Mouse (Mus musculus): ENCODE measurements around the gene Rpp38. TPM values are rescaled to one million over a fixed set of nuclear protein-coding genes. Genes with fewer than 3 reads are reported as not detected.
A peak's percentile ranks its signal among the peaks of the same experiment; 100 is the strongest.

Gene Rpp38
- polyA plus RNA-seq (2015; fragmentation: Nextera tagmentation; extraction: Ambion mirVana), result 19.5 and 22.1 TPM in 2 replicates

DNA sequence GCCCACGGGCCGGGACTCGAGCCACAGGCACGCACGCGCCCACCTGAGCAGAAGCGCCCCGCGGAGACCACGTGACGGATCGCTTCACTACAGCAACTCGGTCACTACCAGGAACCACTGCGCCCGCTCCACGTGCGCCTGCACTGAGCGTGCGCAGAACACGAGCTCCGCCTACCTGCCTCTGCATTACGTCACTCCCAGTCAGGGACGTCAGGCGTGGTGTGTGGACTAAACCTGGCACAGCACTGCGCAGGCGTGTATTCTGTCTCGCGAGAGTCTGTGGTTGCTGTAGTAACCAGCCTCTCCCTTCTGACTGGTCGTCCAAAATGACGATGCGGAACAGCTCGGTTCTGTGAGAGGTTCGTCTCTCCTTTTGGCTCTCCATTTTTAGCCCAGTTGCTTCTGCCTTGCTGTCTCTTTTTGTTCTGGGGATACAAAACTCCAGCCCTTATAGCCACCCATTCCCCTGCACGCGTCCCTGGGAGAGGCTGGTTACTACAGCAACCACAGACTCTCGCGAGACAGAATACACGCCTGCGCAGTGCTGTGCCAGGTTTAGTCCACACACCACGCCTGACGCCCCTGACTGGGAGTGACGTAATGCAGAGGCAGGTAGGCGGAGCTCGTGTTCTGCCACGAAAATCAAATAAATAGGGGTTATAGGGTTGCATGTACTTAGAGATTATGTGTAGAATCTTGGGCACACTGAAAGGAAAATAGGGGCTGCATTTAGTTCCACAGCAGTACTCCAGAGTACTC lies at the start of gene Rpp38:
TSS of gene Rpp38 (minus strand) at position 160 of the 759 bp plus-strand sequence.
- H3K36me3 ChIP-seq, result peaks cover 25% of the 10 kb centered on the region
- under 1% methylated on average over 45 of the region's 45 CpGs for WGBS
- H3K27ac ChIP-seq (replicated peaks), result peak within 1 kb of the TSS; percentile 86
- H3K9me3 ChIP-seq (replicated peaks), result no peaks in the 10 kb centered on the region
- H3K4me1 ChIP-seq, result peaks cover 17% of the 10 kb centered on the region
- H3K27me3 ChIP-seq, result 0 out of 2 replicates have a peak, but pooled peaks cover 7% of the 10 kb centered on the region
- peak within 1 kb of the TSS; percentile 80 for H3K4me3 ChIP-seq (replicated peaks)
- peak within 1 kb of the TSS; percentile 67 for H3K4me2 ChIP-seq (replicated peaks)
- peak; percentile 98 for ATAC-seq (ENCODE audit: insufficient number of reproducible peaks, low FRiP score, low TSS enrichment, low read depth)
- peak within 1 kb of the TSS; percentile 71 for H3K9ac ChIP-seq

DNA sequence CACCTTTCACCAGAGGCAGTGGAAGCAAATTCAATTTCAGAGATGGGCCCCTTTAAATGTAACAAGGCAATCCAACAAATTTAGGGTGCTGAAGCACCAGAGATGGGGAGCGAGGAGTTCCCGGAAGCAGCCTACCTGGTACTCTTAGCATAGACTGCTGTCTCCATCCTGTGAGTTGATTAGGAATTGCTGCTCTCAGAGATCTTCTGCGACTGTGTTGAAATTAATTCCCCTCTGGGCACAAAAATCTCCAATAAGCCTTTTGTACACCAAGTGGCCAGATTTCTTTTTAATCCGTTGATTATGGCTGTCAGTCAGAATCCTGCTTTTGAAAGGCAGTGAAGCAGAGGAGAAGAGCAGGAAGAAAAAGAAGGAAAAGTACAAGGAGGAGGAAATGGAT lies 32.7 kb upstream of the Rpp38 start:
- ATAC-seq (ENCODE audit: insufficient number of reproducible peaks, low FRiP score, low TSS enrichment, low read depth), result no peak
- Histone ChIP-seq H3K36me3 (no peaks in the 10 kb centered on the region), H3K9ac (no peak overlapping the region), H3K9me3 (replicated peaks) (no peaks in the 10 kb centered on the region), H3K27me3 (no peaks in the 10 kb centered on the region), H3K4me2 (replicated peaks) (no peak overlapping the region), H3K27ac (replicated peaks) (no peak overlapping the region), H3K4me3 (replicated peaks) (no peak overlapping the region), H3K4me1 (no peaks in the 10 kb centered on the region)
- WGBS, result 37% methylated on average over 4 of the region's 4 CpGs

DNA sequence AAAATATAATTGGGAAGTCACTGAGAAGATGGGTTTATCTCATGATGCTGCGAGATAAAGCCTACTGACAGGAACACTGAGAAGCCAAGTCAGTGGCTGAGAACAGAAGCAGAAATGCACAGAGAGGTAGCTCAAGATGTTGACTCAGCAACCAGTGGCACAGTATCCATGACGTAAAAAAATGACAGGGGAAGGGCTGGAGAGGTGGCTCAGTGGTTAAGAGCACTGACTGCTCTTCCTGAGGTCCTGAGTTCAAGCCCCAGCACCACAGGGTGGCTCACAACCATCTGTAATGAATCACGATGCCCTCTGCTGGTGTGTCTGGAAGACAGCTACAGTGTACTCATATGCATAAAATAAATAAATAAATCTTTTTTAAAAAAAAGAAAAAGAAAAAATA lies 28.6 kb upstream of the Rpp38 start:
- WGBS, result 83% methylated on average over 3 of the region's 3 CpGs
- no peak overlapping the region for H3K4me2 ChIP-seq (replicated peaks)

DNA sequence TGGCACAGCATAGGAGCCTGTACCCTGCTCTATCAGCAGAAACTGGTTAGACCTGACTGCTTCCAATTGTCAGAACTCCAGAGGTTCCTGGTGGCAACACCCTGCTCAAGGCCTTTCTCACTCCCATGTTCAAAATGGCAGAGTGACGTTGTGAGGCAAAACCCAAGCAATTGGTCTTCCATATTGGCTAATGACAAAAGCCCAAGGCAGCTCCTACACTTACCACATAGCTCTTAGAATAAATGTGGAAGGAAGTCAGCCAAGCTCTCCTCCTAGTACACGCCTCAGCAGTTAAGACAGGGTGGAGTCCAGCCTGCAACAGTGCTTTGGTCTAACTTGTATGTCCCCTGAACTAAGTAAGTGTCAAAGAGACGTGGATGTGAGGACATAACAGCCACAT lies 25.4 kb upstream of the Rpp38 start:
- Histone ChIP-seq H3K4me2 (replicated peaks) (no peak overlapping the region), H3K9me3 (replicated peaks) (no peaks in the 10 kb centered on the region), H3K27ac (replicated peaks) (no peak overlapping the region), H3K27me3 (no peaks in the 10 kb centered on the region), H3K4me3 (replicated peaks) (no peak overlapping the region), H3K36me3 (no peaks in the 10 kb centered on the region), H3K9ac (no peak overlapping the region), H3K4me1 (no peaks in the 10 kb centered on the region)
- no peak for ATAC-seq (ENCODE audit: insufficient number of reproducible peaks, low FRiP score, low TSS enrichment, low read depth)
- 76% methylated on average over 3 of the region's 3 CpGs for WGBS

More for the DNA sequence above, 28.6 kb upstream of the Rpp38 start:
- Histone ChIP-seq H3K27me3 (no peaks in the 10 kb centered on the region), H3K4me1 (no peaks in the 10 kb centered on the region), H3K4me3 (replicated peaks) (no peak overlapping the region), H3K9ac (no peak overlapping the region), H3K36me3 (no peaks in the 10 kb centered on the region), H3K9me3 (replicated peaks) (no peaks in the 10 kb centered on the region), H3K27ac (replicated peaks) (no peak overlapping the region)
- ATAC-seq (ENCODE audit: insufficient number of reproducible peaks, low FRiP score, low TSS enrichment, low read depth), result no peak

DNA sequence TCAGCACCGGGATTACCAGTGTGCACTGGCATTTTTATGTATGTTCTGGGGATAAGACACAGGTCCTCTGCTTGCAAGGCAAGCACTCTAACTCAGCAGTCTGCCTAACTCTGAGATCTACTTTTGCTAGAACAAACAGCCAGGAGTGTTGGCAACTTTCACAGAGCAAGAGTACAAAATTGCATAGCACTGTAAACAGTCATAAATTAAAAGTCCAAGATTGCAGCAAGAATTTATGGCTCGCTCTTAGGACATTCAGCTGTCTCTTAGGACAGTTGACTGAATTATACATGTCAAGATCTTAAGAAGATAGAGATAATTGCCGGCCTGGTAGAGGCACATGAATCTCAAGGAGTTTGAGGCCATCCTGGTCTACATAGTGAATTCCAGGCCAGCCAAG lies 23.9 kb upstream of the Rpp38 start:
- Histone ChIP-seq H3K4me2 (replicated peaks) (no peak overlapping the region), H3K36me3 (no peaks in the 10 kb centered on the region), H3K9ac (no peak overlapping the region), H3K9me3 (replicated peaks) (no peaks in the 10 kb centered on the region), H3K27ac (replicated peaks) (no peak overlapping the region), H3K4me1 (no peaks in the 10 kb centered on the region), H3K4me3 (replicated peaks) (no peak overlapping the region), H3K27me3 (no peaks in the 10 kb centered on the region)
- ATAC-seq (ENCODE audit: insufficient number of reproducible peaks, low FRiP score, low TSS enrichment, low read depth), result no peak
- WGBS, result 65% methylated on average over 3 of the region's 3 CpGs

DNA sequence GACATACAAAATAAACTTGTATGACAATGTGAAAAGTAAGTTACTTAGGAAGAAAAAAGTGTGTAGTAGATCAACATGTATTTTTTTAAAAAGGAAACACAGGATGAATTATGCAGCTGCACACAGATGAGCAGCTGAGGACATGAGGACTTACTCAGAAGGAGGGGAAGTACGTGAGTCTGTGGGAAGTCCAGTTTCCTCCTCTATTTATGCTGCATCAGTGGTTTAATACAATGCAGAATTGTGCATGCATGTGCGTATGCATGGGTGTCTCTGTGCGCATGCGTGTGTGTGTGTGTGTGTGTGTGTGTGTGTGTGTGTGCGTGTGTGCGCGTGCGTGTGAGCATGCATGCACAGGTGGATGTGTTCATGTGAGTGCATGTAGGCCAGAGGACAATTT lies 23.4 kb upstream of the Rpp38 start:
- H3K4me1 ChIP-seq, result no peaks in the 10 kb centered on the region
- H3K27me3 ChIP-seq, result no peaks in the 10 kb centered on the region
- no peak overlapping the region for H3K4me2 ChIP-seq (replicated peaks)
- 92% methylated on average over 8 of the region's 8 CpGs for WGBS
- H3K9ac ChIP-seq, result no peak overlapping the region
- H3K9me3 ChIP-seq (replicated peaks), result no peaks in the 10 kb centered on the region
- H3K4me3 ChIP-seq (replicated peaks), result no peak overlapping the region
- no peak overlapping the region for H3K27ac ChIP-seq (replicated peaks)
- no peaks in the 10 kb centered on the region for H3K36me3 ChIP-seq
- ATAC-seq (ENCODE audit: insufficient number of reproducible peaks, low FRiP score, low TSS enrichment, low read depth), result no peak

DNA sequence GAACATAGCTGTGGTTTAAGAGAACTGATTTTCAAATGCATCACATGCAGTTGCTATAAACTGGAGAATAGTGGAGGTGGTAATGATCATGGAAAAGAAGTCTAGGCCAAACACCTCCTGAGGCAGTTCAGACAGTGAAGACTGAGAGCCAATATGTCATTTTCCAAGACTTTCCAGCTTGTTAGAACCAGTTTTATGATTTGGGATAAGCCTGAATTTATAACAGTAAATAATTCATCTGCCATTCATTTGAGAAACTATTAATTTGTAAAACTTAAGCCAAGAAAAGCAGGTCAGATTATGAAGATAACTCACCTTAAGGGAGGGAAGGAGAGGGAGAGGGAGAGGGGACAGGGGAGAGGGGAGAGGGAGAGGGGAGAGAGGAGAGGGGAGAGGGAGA lies 20.7 kb upstream of the Rpp38 start:
- Histone ChIP-seq H3K4me1 (no peaks in the 10 kb centered on the region), H3K27me3 (no peaks in the 10 kb centered on the region), H3K36me3 (no peaks in the 10 kb centered on the region), H3K27ac (replicated peaks) (no peak overlapping the region), H3K4me3 (replicated peaks) (no peak overlapping the region), H3K9ac (no peak overlapping the region), H3K4me2 (replicated peaks) (no peak overlapping the region), H3K9me3 (replicated peaks) (no peaks in the 10 kb centered on the region)
- no peak for ATAC-seq (ENCODE audit: insufficient number of reproducible peaks, low FRiP score, low TSS enrichment, low read depth)

DNA sequence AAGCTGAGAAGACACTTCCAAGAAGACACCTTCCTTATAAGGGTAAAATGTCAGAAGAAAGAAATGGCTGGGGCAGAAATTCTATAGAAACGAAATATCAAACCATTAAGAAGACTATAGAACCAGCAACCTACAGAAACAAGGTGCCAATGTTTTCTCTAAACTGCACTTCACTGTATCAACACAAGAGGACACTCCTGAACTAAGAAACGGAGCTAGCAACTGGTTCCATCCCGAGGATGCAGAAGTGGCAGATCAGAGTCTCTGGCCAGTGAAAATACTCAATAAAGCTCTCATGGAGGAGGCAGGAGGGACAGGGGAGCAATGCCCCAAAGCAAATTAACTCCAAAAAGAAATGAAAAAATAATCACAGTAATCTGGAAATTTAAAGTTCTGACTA lies 16.5 kb upstream of the Rpp38 start:
- Histone ChIP-seq H3K36me3 (no peaks in the 10 kb centered on the region), H3K4me1 (no peaks in the 10 kb centered on the region), H3K9me3 (replicated peaks) (no peaks in the 10 kb centered on the region), H3K4me3 (replicated peaks) (no peak overlapping the region), H3K9ac (no peak overlapping the region), H3K4me2 (replicated peaks) (no peak overlapping the region), H3K27me3 (no peaks in the 10 kb centered on the region), H3K27ac (replicated peaks) (no peak overlapping the region)
- WGBS, result 14% methylated on average over 3 of the region's 3 CpGs
- no peak for ATAC-seq (ENCODE audit: insufficient number of reproducible peaks, low FRiP score, low TSS enrichment, low read depth)

DNA sequence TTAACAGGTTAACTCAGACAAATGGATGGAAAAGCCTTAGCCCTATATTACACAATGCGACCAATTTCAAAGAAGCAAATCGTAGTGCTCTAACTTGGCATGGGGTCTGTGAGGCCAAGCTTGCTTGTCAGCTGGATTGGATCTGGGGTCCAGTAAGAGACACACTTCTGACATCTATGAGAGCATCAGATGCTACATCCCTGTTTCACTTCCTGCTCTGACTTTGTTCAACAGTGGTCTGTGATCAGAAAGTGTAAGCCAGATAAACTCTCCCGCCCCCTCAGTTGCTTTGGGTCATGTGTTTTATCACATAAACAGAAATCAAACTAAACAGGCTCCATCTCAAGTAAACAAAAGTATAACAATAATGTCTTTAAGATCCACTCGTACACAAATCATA lies 16.0 kb upstream of the Rpp38 start:
- Histone ChIP-seq H3K27ac (replicated peaks) (no peak overlapping the region), H3K4me3 (replicated peaks) (no peak overlapping the region), H3K4me1 (no peaks in the 10 kb centered on the region), H3K4me2 (replicated peaks) (no peak overlapping the region), H3K36me3 (no peaks in the 10 kb centered on the region), H3K9ac (no peak overlapping the region), H3K9me3 (replicated peaks) (no peaks in the 10 kb centered on the region), H3K27me3 (no peaks in the 10 kb centered on the region; the same call in 1 of the 2 replicates)
- WGBS, result 80% methylated on average over 4 of the region's 4 CpGs
- ATAC-seq (ENCODE audit: insufficient number of reproducible peaks, low FRiP score, low TSS enrichment, low read depth), result no peak

DNA sequence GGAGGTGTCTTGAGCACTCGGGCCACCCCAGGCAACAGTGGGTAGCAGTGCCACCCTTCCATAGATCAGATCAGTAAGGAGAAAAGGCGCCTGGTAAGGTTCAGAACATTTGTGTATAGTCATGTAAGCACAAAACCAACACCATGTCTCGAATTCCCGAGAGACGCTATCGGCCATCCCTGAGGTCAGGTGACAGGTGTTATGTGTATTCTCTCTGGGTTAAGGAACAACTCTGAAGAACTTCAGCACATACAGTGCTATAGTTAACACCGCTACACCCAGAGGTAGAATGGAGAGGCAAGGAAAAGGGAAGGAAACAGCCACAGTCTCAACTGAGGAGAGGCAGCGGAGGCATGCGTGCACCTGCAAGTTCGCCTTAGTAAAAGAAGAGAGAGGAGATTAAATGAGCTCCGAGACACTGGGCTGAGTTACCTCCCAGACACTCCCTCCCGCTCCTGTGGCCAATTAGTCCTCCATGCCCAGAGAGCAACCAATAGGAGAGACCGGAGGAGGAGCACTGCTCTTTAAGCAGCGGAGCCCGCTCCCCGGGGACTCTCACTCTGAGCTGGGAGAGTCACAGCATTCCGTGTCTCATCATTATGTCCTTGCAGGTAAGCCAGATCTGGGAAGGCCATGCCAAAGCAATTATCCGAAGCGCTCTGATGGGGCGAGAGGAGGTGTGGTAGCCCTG lies 3.3 kb upstream of the Rpp38 start, which contains the start of gene Acbd7:
TSS of gene Acbd7 (plus strand) at position 558 of the 691 bp plus-strand sequence.
- Histone ChIP-seq H3K4me3 (replicated peaks) (peak within 1 kb of the TSS; percentile 21), H3K27ac (replicated peaks) (no peak within 1 kb of the TSS), H3K27me3 (0 out of 2 replicates have a peak, but pooled peaks cover 7% of the 10 kb centered on the region), H3K9me3 (replicated peaks) (no peaks in the 10 kb centered on the region), H3K4me2 (replicated peaks) (peak within 1 kb of the TSS; percentile 46), H3K4me1 (peaks cover 17% of the 10 kb centered on the region), H3K9ac (0 out of 2 replicates have a peak within 1 kb of the TSS, but pooled peaks have one; percentile 9), H3K36me3 (no peaks in the 10 kb centered on the region)
- WGBS, result 5% methylated on average over 20 of the region's 20 CpGs
- ATAC-seq (ENCODE audit: insufficient number of reproducible peaks, low FRiP score, low TSS enrichment, low read depth), result no peak

DNA sequence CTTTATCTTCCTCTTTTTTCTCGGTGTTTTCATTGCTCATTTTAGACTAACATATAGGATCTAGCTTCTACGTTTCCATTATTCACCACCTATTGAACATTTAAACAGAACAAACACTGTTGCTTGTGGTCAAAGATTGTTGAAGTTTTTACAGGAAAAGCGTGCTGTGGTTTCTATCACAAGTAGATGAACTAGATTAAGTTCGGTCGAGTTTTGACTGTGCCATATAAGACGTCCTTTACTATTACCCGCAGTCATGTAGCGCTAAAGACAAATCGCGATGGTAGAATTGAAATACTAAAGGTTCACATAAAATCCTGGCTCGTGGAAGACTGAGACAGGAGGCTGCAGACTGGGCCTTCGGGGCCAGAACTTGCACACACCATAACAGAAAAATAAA lies 1.3 kb upstream of the Rpp38 start:
- Histone ChIP-seq H3K27ac (replicated peaks) (no peak overlapping the region), H3K36me3 (peaks cover 16% of the 10 kb centered on the region; the same call in 1 of the 2 replicates), H3K4me1 (peaks cover 17% of the 10 kb centered on the region), H3K4me3 (replicated peaks) (no peak overlapping the region), H3K9ac (no peak overlapping the region), H3K9me3 (replicated peaks) (no peaks in the 10 kb centered on the region), H3K27me3 (0 out of 2 replicates have a peak, but pooled peaks cover 7% of the 10 kb centered on the region), H3K4me2 (replicated peaks) (no peak overlapping the region)
- no peak for ATAC-seq (ENCODE audit: insufficient number of reproducible peaks, low FRiP score, low TSS enrichment, low read depth)
- WGBS, result 89% methylated on average over 12 of the region's 12 CpGs
